Mouse (Mus musculus): Measurements from ENCODE around the gene Gm19668.
"Not testable (repeated sequence)": the region's sequence is repeated elsewhere in the genome, so short reads cannot be mapped to it uniquely, and the experiment has no call there.

GRCm38 (mm10) chr10:77772142-77772541 lies 26.8 kb downstream of the Gm19668 start:
- TF ChIP-seq CTCF, POLR2A (IDR thresholded peaks at IDR 0.05; ENCODE audit: extremely low read depth, insufficient read depth, low read length): not testable (repeated sequence)

All from cortical plate, adult 2 months (tissue).